8 mouse cellular contexts compared by ENCODE assay signal in the genomic region with DNA sequence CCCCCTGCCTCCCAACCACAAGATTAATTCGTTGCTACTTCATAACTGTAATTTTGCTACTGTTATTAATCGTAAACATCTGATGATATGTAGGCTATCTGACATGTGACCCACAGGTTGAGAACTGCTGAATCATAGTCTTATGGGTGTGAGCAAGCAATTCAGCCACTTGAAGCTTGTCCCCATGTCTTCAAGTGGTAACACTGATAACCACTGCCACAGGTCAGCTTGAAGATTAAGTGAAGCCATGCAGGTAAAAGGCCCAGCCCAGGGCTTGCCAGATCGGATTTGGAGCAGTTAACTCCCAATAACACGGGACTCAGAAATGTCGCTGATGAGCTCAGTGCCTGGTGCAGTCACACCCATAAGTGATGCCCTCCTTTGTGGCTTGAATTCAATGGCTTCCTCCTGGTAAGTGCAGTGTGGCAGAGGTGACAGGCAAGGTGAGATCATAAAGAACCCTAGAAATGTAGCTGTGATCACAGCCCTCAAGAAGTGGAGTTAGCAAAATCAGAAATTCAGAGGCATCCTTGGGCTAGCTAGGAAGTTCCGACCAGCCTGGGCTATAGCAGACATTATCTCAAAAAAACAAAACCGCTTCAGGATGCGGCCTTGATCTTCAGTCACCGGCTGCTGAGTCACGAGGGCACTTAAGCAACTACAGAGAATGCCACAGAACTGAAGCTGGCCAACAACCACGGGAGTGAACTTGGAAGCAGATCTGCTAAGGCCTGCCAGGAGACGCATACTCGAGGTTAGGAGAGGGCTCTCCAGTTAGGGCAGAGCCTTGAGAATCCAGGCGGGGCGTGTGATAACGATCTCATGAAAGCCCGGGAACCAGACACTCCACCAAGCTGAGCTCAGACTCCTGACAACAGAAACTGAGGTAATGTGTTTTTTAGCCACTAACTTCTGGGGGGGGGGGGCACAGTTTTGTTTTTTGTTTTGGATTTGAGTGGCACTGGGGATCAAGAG. TPM values are rescaled to one million over a fixed set of nuclear protein-coding genes. Genes with fewer than 3 reads are reported as not detected.
DNase-seq lines count a peak whose midpoint lies in the region; ATAC-seq and TF ChIP-seq lines count a peak whose summit lies in the region.

No protein-coding gene starts in this region.

- no peaks in the 10 kb centered on the region for H3K9me3 ChIP-seq in embryonic facial prominence, embryonic 15.5 days (replicated peaks)
- H3K9me3 ChIP-seq in forebrain, postnatal 0 days (ENCODE audit: low read length), result no peaks in the 10 kb centered on the region

- DNase-seq in kidney, adult 9 months, result peak; percentile 48
- no peak for DNase-seq in kidney, postnatal 4 days
- DNase-seq in heart, postnatal 14 days, result peak; percentile 51 to 60
- peak; percentile 93 for DNase-seq in lung, postnatal 25 days (ENCODE audit: low spot score)
- peak; percentile 23 for DNase-seq in yolk sac, embryonic 10.5 days (ENCODE audit: low spot score)
- DNase-seq in forebrain, postnatal 0 days, result no peak
- DNase-seq in retina, postnatal 1 day, result no peak

- WGBS in embryonic facial prominence, embryonic 15.5 days, result 55% methylated on average over 17 of the region's 17 CpGs
- WGBS in forebrain, postnatal 0 days, result 73% methylated on average over 17 of the region's 17 CpGs

- no peak overlapping the region for H3K9ac ChIP-seq in embryonic facial prominence, embryonic 15.5 days
- H3K9ac ChIP-seq in forebrain, postnatal 0 days, result no peak overlapping the region

- H3K4me1 ChIP-seq in embryonic facial prominence, embryonic 15.5 days, result no peaks in the 10 kb centered on the region
- no peaks in the 10 kb centered on the region for H3K4me1 ChIP-seq in forebrain, postnatal 0 days (ENCODE audit: insufficient read depth)

- peak; percentile 53; the same call in 1 of the 2 replicates for ATAC-seq in embryonic facial prominence, embryonic 15.5 days (ENCODE audit: insufficient number of reproducible peaks, low FRiP score, low TSS enrichment, low read depth)
- ATAC-seq in forebrain, postnatal 0 days, result no peak

- peak overlapping the region; percentile 39; the same call in 1 of the 2 replicates for H3K27ac ChIP-seq in embryonic facial prominence, embryonic 15.5 days (replicated peaks)
- no peak overlapping the region for H3K27ac ChIP-seq in forebrain, postnatal 0 days (ENCODE audit: low read depth, low read length)

- H3K4me3 ChIP-seq in embryonic facial prominence, embryonic 15.5 days (replicated peaks), result no peak overlapping the region
- H3K4me3 ChIP-seq in forebrain, postnatal 0 days (ENCODE audit: low read depth, low read length), result no peak overlapping the region

- no peak overlapping the region for H3K4me2 ChIP-seq in embryonic facial prominence, embryonic 15.5 days (replicated peaks)
- H3K4me2 ChIP-seq in forebrain, postnatal 0 days (ENCODE audit: low read depth), result no peak overlapping the region

- intact Hi-C loops in heart, postnatal 14 days (cut with DNase I), result no loop called here

- peaks cover 7% of the 10 kb centered on the region; the same call in 1 of the 2 replicates for H3K36me3 ChIP-seq in embryonic facial prominence, embryonic 15.5 days
- H3K36me3 ChIP-seq in forebrain, postnatal 0 days (ENCODE audit: insufficient read depth), result no peaks in the 10 kb centered on the region

- TF ChIP-seq CTCF in forebrain, postnatal 0 days (IDR thresholded peaks at IDR 0.05; ENCODE audit: low read depth), result no peak

- H3K27me3 ChIP-seq in embryonic facial prominence, embryonic 15.5 days, result no peaks in the 10 kb centered on the region
- H3K27me3 ChIP-seq in forebrain, postnatal 0 days (ENCODE audit: insufficient read depth, low read length), result no peaks in the 10 kb centered on the region

RNA-seq across cellular contexts. Expression of a gene that starts 46.7 kb away (rescaled TPM):
- 8.3 and 9.1 TPM in 2 replicates for polyA plus RNA-seq in embryonic facial prominence, embryonic 15.5 days (2015; fragmentation: Nextera tagmentation; extraction: Ambion mirVana)
- total RNA-seq in heart, postnatal 14 days (2021), result 100 to 1,000 TPM; 172 to 179 TPM
- 0.90 and 2.7 TPM in 2 replicates for total RNA-seq in forebrain, postnatal 0 days (2014; rRNA removed)
- not detected in 2 replicates for polyA plus RNA-seq in forebrain, postnatal 0 days (2015; fragmentation: Nextera tagmentation; extraction: Ambion mirVana)

RNA-seq across cellular contexts. Expression of a gene that starts 54.2 kb away (rescaled TPM):
- 1.2 and 1.6 TPM in 2 replicates for polyA plus RNA-seq in embryonic facial prominence, embryonic 15.5 days (2015; fragmentation: Nextera tagmentation; extraction: Ambion mirVana)
- total RNA-seq in heart, postnatal 14 days (2021), result under 1 TPM; 0.53 to 0.61 TPM
- total RNA-seq in forebrain, postnatal 0 days (2014; rRNA removed), result 1.9 and 2.5 TPM in 2 replicates
- polyA plus RNA-seq in forebrain, postnatal 0 days (2015; fragmentation: Nextera tagmentation; extraction: Ambion mirVana), result 0.10 and 0.47 TPM in 2 replicates

RNA-seq across cellular contexts. Expression of a gene that starts 59.4 kb away (rescaled TPM):
- 16.8 and 20.8 TPM in 2 replicates for polyA plus RNA-seq in embryonic facial prominence, embryonic 15.5 days (2015; fragmentation: Nextera tagmentation; extraction: Ambion mirVana)
- 10 to 100 TPM; 18.3 to 20.0 TPM for total RNA-seq in heart, postnatal 14 days (2021)
- 1.0 and 1.6 TPM in 2 replicates for total RNA-seq in forebrain, postnatal 0 days (2014; rRNA removed)
- 1.9 and 2.9 TPM in 2 replicates for polyA plus RNA-seq in forebrain, postnatal 0 days (2015; fragmentation: Nextera tagmentation; extraction: Ambion mirVana)

Comparison
In these comparisons a context has a peak if more than half of its experiments do, and no peak if none do; other contexts are left out.
1. DNase-seq: peak in kidney, adult 9 months (single experiment), heart, postnatal 14 days (2 of 2), lung, postnatal 25 days (single experiment) and yolk sac, embryonic 10.5 days (single experiment); none in kidney, postnatal 4 days (0 of 2), forebrain, postnatal 0 days (single experiment) and retina, postnatal 1 day (single experiment).
2. RNA of a gene that starts 46.7 kb away (total RNA-seq): 172 to 179 TPM in heart, postnatal 14 days; 0.90 to 2.7 TPM in forebrain, postnatal 0 days; every median in the first group is over 10 times any median in the second.